Mouse (Mus musculus): ENCODE data around the gene Sgip1. TPM values are rescaled to one million over a fixed set of nuclear protein-coding genes. Genes with fewer than 3 reads are reported as not detected.

The Sgip1 gene
- polyA plus RNA-seq, 1 experiment: 71.8 TPM

GRCm38 (mm10) chr4:102955294-102955956 lies 214.3 kb downstream of the Sgip1 start:
- Histone ChIP-seq H3K4me3 (replicated peaks; ENCODE audit: insufficient read depth, low read depth, low read length) (no peak overlapping the region), H3K27ac (ENCODE audit: insufficient read depth, low read length) (no peak overlapping the region), H3K27me3 (ENCODE audit: control insufficient read depth, insufficient read depth, low read length) (no peaks in the 10 kb centered on the region), H3K4me1 (ENCODE audit: control insufficient read depth, insufficient read depth, low read length) (no peaks in the 10 kb centered on the region)
- TF ChIP-seq POLR2A (IDR thresholded peaks at IDR 0.05; ENCODE audit: borderline replicate concordance, insufficient read depth, low read length) (no peak), CTCF (IDR thresholded peaks at IDR 0.05; ENCODE audit: borderline replicate concordance, insufficient read depth, low read depth, low read length) (no peak)
- WGBS: 79% methylated on average over 17 of the region's 17 CpGs
- DNase-seq: no peak

DNA sequence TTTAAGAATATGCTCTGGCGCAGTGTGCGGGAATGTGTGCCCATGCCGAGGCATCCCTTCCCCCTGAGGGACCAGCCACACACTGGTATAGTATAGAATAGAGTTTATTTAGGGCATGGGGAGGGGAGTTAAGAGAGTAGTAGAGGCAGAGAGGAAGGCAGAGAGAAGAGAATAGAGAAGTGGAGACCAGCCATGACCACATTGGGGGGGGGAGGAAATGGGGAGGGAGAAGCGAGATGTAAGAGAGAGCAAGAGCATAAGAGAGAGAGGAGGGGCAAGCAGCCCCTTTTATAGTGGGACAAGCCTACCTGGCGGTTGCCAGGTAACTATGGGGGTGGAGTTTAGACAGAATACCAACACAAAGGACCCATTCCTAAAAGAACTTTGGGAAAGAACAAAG lies 218.3 kb downstream of the Sgip1 start:
- 88% methylated on average over 5 of the region's 5 CpGs for WGBS
- no peak overlapping the region for H3K4me3 ChIP-seq (replicated peaks; ENCODE audit: insufficient read depth, low read depth, low read length)

GRCm38 (mm10) chr4:102964174-102964573 lies 223.1 kb downstream of the Sgip1 start:
- no peaks in the 10 kb centered on the region for H3K4me1 ChIP-seq (ENCODE audit: control insufficient read depth, insufficient read depth, low read length)
- no peak overlapping the region for H3K27ac ChIP-seq (ENCODE audit: insufficient read depth, low read length)
- WGBS: 56% methylated on average over 3 of the region's 3 CpGs
- H3K4me3 ChIP-seq (replicated peaks; ENCODE audit: insufficient read depth, low read depth, low read length): no peak overlapping the region
- no peaks in the 10 kb centered on the region for H3K27me3 ChIP-seq (ENCODE audit: control insufficient read depth, insufficient read depth, low read length)
- DNase-seq: no peak
- TF ChIP-seq POLR2A (IDR thresholded peaks at IDR 0.05; ENCODE audit: borderline replicate concordance, insufficient read depth, low read length) (no peak), CTCF (IDR thresholded peaks at IDR 0.05; ENCODE audit: borderline replicate concordance, insufficient read depth, low read depth, low read length) (no peak)

More for the DNA sequence above, 218.3 kb downstream of the Sgip1 start:
- no peaks in the 10 kb centered on the region for H3K27me3 ChIP-seq (ENCODE audit: control insufficient read depth, insufficient read depth, low read length)
- no peak overlapping the region for H3K27ac ChIP-seq (ENCODE audit: insufficient read depth, low read length)
- H3K4me1 ChIP-seq (ENCODE audit: control insufficient read depth, insufficient read depth, low read length): no peaks in the 10 kb centered on the region
- DNase-seq: no peak
- no peak for TF ChIP-seq POLR2A (IDR thresholded peaks at IDR 0.05; ENCODE audit: borderline replicate concordance, insufficient read depth, low read length)
- TF ChIP-seq CTCF (IDR thresholded peaks at IDR 0.05; ENCODE audit: borderline replicate concordance, insufficient read depth, low read depth, low read length): no peak

- H3K27ac ChIP-seq (ENCODE audit: insufficient read depth, low read length): no peak overlapping the region
- WGBS: 75% methylated on average over 15 of the region's 15 CpGs
- TF ChIP-seq POLR2A (IDR thresholded peaks at IDR 0.05; ENCODE audit: borderline replicate concordance, insufficient read depth, low read length): no peak
- TF ChIP-seq CTCF (IDR thresholded peaks at IDR 0.05; ENCODE audit: borderline replicate concordance, insufficient read depth, low read depth, low read length): no peak
Observed at GRCm38 (mm10) chr4:102967811-102968210, 226.7 kb downstream of the Sgip1 start.

GRCm38 (mm10) chr4:102969599-102969998 lies 228.5 kb downstream of the Sgip1 start:
- Histone ChIP-seq H3K4me1 (ENCODE audit: control insufficient read depth, insufficient read depth, low read length) (no peaks in the 10 kb centered on the region), H3K27ac (ENCODE audit: insufficient read depth, low read length) (no peak overlapping the region), H3K27me3 (ENCODE audit: control insufficient read depth, insufficient read depth, low read length) (no peaks in the 10 kb centered on the region), H3K4me3 (replicated peaks; ENCODE audit: insufficient read depth, low read depth, low read length) (no peak overlapping the region)
- DNase-seq: no peak
- WGBS: 86% methylated on average over 5 of the region's 5 CpGs
- TF ChIP-seq CTCF (IDR thresholded peaks at IDR 0.05; ENCODE audit: borderline replicate concordance, insufficient read depth, low read depth, low read length) (no peak), POLR2A (IDR thresholded peaks at IDR 0.05; ENCODE audit: borderline replicate concordance, insufficient read depth, low read length) (no peak)

More at GRCm38 (mm10) chr4:102967811-102968210, 226.7 kb downstream of the Sgip1 start:
- DNase-seq: no peak
- no peaks in the 10 kb centered on the region for H3K4me1 ChIP-seq (ENCODE audit: control insufficient read depth, insufficient read depth, low read length)
- no peaks in the 10 kb centered on the region for H3K27me3 ChIP-seq (ENCODE audit: control insufficient read depth, insufficient read depth, low read length)
- no peak overlapping the region for H3K4me3 ChIP-seq (replicated peaks; ENCODE audit: insufficient read depth, low read depth, low read length)

- WGBS: 76% methylated on average over 5 of the region's 5 CpGs
- H3K4me3 ChIP-seq (replicated peaks; ENCODE audit: insufficient read depth, low read depth, low read length): no peak overlapping the region
- no peak for DNase-seq
- no peak for TF ChIP-seq CTCF (IDR thresholded peaks at IDR 0.05; ENCODE audit: borderline replicate concordance, insufficient read depth, low read depth, low read length)
- no peak for TF ChIP-seq POLR2A (IDR thresholded peaks at IDR 0.05; ENCODE audit: borderline replicate concordance, insufficient read depth, low read length)
- no peaks in the 10 kb centered on the region for H3K27me3 ChIP-seq (ENCODE audit: control insufficient read depth, insufficient read depth, low read length)
- H3K27ac ChIP-seq (ENCODE audit: insufficient read depth, low read length): no peak overlapping the region
- no peaks in the 10 kb centered on the region for H3K4me1 ChIP-seq (ENCODE audit: control insufficient read depth, insufficient read depth, low read length)
Observed at GRCm38 (mm10) chr4:102971159-102971558, 230.1 kb downstream of the Sgip1 start.

GRCm38 (mm10) chr4:102972071-102972470 lies 231.0 kb downstream of the Sgip1 start:
- Histone ChIP-seq H3K4me1 (ENCODE audit: control insufficient read depth, insufficient read depth, low read length) (no peaks in the 10 kb centered on the region), H3K27me3 (ENCODE audit: control insufficient read depth, insufficient read depth, low read length) (no peaks in the 10 kb centered on the region), H3K4me3 (replicated peaks; ENCODE audit: insufficient read depth, low read depth, low read length) (no peak overlapping the region), H3K27ac (ENCODE audit: insufficient read depth, low read length) (no peak overlapping the region)
- no peak for TF ChIP-seq CTCF (IDR thresholded peaks at IDR 0.05; ENCODE audit: borderline replicate concordance, insufficient read depth, low read depth, low read length)
- 63% methylated on average over 3 of the region's 3 CpGs for WGBS
- DNase-seq: no peak

GRCm38 (mm10) chr4:102974172-102974571 lies 233.1 kb downstream of the Sgip1 start:
- H3K4me1 ChIP-seq (ENCODE audit: control insufficient read depth, insufficient read depth, low read length): peaks cover 4% of the 10 kb centered on the region; the same call in 1 of the 2 replicates
- 73% methylated on average over 5 of the region's 5 CpGs for WGBS
- H3K27ac ChIP-seq (ENCODE audit: insufficient read depth, low read length): no peak overlapping the region
- no peaks in the 10 kb centered on the region for H3K27me3 ChIP-seq (ENCODE audit: control insufficient read depth, insufficient read depth, low read length)
- no peak for TF ChIP-seq CTCF (IDR thresholded peaks at IDR 0.05; ENCODE audit: borderline replicate concordance, insufficient read depth, low read depth, low read length)
- TF ChIP-seq POLR2A (IDR thresholded peaks at IDR 0.05; ENCODE audit: borderline replicate concordance, insufficient read depth, low read length): no peak
- H3K4me3 ChIP-seq (replicated peaks; ENCODE audit: insufficient read depth, low read depth, low read length): no peak overlapping the region
- DNase-seq: no peak
